Mouse (Mus musculus) liver, adult 2 months (tissue): Measurements from ENCODE around the gene Rap1gds1. TPM values are rescaled to one million over a fixed set of nuclear protein-coding genes. Genes with fewer than 3 reads are reported as not detected.

Source experiments
- DNase-seq: peaks from one replicate; pipeline ENCODE4 v3.0.0-alpha.2; 2011; ENCODE audit warnings: low read depth, low spot score; ENCODE audit errors: extremely low read depth
- H3K27ac ChIP-seq: fragments of 200-500 bp; replicated peaks from 2 replicates; pipeline ENCODE4 v1.5.1; 2012; ENCODE audit warnings: low read depth, mild to moderate bottlenecking, control low read depth, inconsistent platforms, low read length; ENCODE audit not compliant: insufficient read depth
- H3K27me3 ChIP-seq: fragments of 200-500 bp; 2 replicates; pipeline ENCODE4 v1.6.1; 2012; ENCODE audit warnings: mild to moderate bottlenecking, moderate library complexity, low read length, inconsistent platforms; ENCODE audit not compliant: control insufficient read depth, insufficient read depth
- H3K36me3 ChIP-seq: fragments of 200-500 bp; 2 replicates; pipeline ENCODE4 v1.6.1; 2012; ENCODE audit warnings: low read length, inconsistent platforms; ENCODE audit not compliant: control insufficient read depth, insufficient read depth
- H3K4me1 ChIP-seq: fragments of 200-500 bp; 2 replicates; pipeline ENCODE4 v1.6.1; 2011; ENCODE audit warnings: low read length; ENCODE audit not compliant: control insufficient read depth, insufficient read depth
- H3K4me3 ChIP-seq: fragments of 200-500 bp; 2 replicates; pipeline ENCODE4 v1.5.1; 2011; ENCODE audit warnings: low read depth, mild to moderate bottlenecking, control low read depth, low read length, moderate library complexity; ENCODE audit not compliant: insufficient read depth
- H3K79me2 ChIP-seq: fragments of 200-500 bp; 2 replicates; pipeline ENCODE4 v1.6.1; 2012; ENCODE audit warnings: inconsistent platforms, mild to moderate bottlenecking, low read length, moderate library complexity; ENCODE audit not compliant: control insufficient read depth, insufficient read depth
- H3K9ac ChIP-seq: fragments of 200-500 bp; 2 replicates; pipeline ENCODE4 v1.6.1; 2012; ENCODE audit warnings: low read depth, mild to moderate bottlenecking, control low read depth, inconsistent platforms, low read length
- CTCF ChIP-seq: fragments of 200-500 bp; IDR thresholded peaks from 2 replicates; pipeline ENCODE4 v1.5.1; 2011; ENCODE audit warnings: low read depth, low read length, control low read depth
- POLR2A ChIP-seq: fragments of 200-500 bp; IDR thresholded peaks from 2 replicates; pipeline ENCODE4 v1.6.1; 2011; ENCODE audit warnings: low read length, control low read depth; ENCODE audit not compliant: insufficient read depth; ENCODE audit errors: extremely low read depth
- WGBS: fragments of 180-500 bp; shearing (Covaris S2); methylation state at CpG from one replicate; pipeline ENCODE4 v1.1.7; 2018; 5-methylcytosine and 5-hydroxymethylcytosine counted together
- polyA plus RNA-seq: library from polyadenylated mRNA; depleted of rRNA; stranded (reverse); fragments of >200 nt; gene quantifications from 2 replicates; pipeline ENCODE4 v1.2.3, GENCODE M21; 2012
- total RNA-seq: library from RNA; depleted of rRNA; stranded (reverse); fragments of >200 nt; gene quantifications from 2 replicates; pipeline ENCODE4 v1.2.3, GENCODE M21; 2014

Gene Rap1gds1
- total and polyA plus RNA-seq, 2 experiments, result 6.7 to 13.9 TPM

GRCm38 (mm10) chr3:138900571-138901141 lies 174.3 kb downstream of the Rap1gds1 start:
- no peak overlapping the region for H3K4me3 ChIP-seq
- H3K27ac ChIP-seq, result no peak overlapping the region
- no peaks in the 10 kb centered on the region for H3K79me2 ChIP-seq
- H3K4me1 ChIP-seq, result no peaks in the 10 kb centered on the region
- 95% methylated on average over 9 of the region's 9 CpGs for WGBS
- TF ChIP-seq POLR2A (no peak), CTCF (no peak)
- no peak overlapping the region for H3K9ac ChIP-seq
- DNase-seq, result no peak
- no peaks in the 10 kb centered on the region for H3K27me3 ChIP-seq
- H3K36me3 ChIP-seq, result no peaks in the 10 kb centered on the region

- Histone ChIP-seq H3K4me3 (no peak overlapping the region), H3K36me3 (no peaks in the 10 kb centered on the region), H3K4me1 (no peaks in the 10 kb centered on the region), H3K27ac (no peak overlapping the region), H3K79me2 (no peaks in the 10 kb centered on the region), H3K9ac (no peak overlapping the region), H3K27me3 (no peaks in the 10 kb centered on the region)
- no peak for DNase-seq
- 92% methylated on average over 8 of the region's 8 CpGs for WGBS
- TF ChIP-seq POLR2A (no peak), CTCF (no peak)
These were observed 176.9 kb downstream of the Rap1gds1 start for GRCm38 (mm10) chr3:138898055-138898454.

GRCm38 (mm10) chr3:138897500-138897899 lies 177.5 kb downstream of the Rap1gds1 start:
- no peaks in the 10 kb centered on the region for H3K36me3 ChIP-seq

GRCm38 (mm10) chr3:138893520-138893919 lies 181.5 kb downstream of the Rap1gds1 start:
- no peak overlapping the region for H3K27ac ChIP-seq
- DNase-seq, result no peak
- 65% methylated on average over 5 of the region's 5 CpGs for WGBS

More at GRCm38 (mm10) chr3:138897500-138897899, 177.5 kb downstream of the Rap1gds1 start:
- no peak overlapping the region for H3K27ac ChIP-seq
- no peak for TF ChIP-seq POLR2A
- TF ChIP-seq CTCF, result no peak
- H3K4me3 ChIP-seq, result no peak overlapping the region
- H3K27me3 ChIP-seq, result no peaks in the 10 kb centered on the region
- 85% methylated on average over 11 of the region's 11 CpGs for WGBS
- H3K79me2 ChIP-seq, result no peaks in the 10 kb centered on the region
- H3K4me1 ChIP-seq, result no peaks in the 10 kb centered on the region
- H3K9ac ChIP-seq, result no peak overlapping the region
- no peak for DNase-seq

GRCm38 (mm10) chr3:138889769-138890295 lies 185.2 kb downstream of the Rap1gds1 start:
- H3K79me2 ChIP-seq, result no peaks in the 10 kb centered on the region
- DNase-seq, result no peak
- no peak overlapping the region for H3K27ac ChIP-seq
- no peaks in the 10 kb centered on the region for H3K36me3 ChIP-seq
- TF ChIP-seq POLR2A (no peak), CTCF (no peak)
- no peaks in the 10 kb centered on the region for H3K4me1 ChIP-seq
- H3K9ac ChIP-seq, result no peak overlapping the region
- no peak overlapping the region for H3K4me3 ChIP-seq
- no peaks in the 10 kb centered on the region for H3K27me3 ChIP-seq
- WGBS, result 89% methylated on average over 10 of the region's 10 CpGs

More at GRCm38 (mm10) chr3:138893520-138893919, 181.5 kb downstream of the Rap1gds1 start:
- no peak for TF ChIP-seq POLR2A
- no peak for TF ChIP-seq CTCF
- H3K9ac ChIP-seq, result no peak overlapping the region
- H3K79me2 ChIP-seq, result no peaks in the 10 kb centered on the region
- H3K36me3 ChIP-seq, result no peaks in the 10 kb centered on the region
- no peak overlapping the region for H3K4me3 ChIP-seq
- H3K27me3 ChIP-seq, result no peaks in the 10 kb centered on the region
- no peaks in the 10 kb centered on the region for H3K4me1 ChIP-seq

GRCm38 (mm10) chr3:138889214-138889613 lies 185.8 kb downstream of the Rap1gds1 start:
- no peak overlapping the region for H3K9ac ChIP-seq
- TF ChIP-seq CTCF (no peak), POLR2A (no peak)
- no peaks in the 10 kb centered on the region for H3K36me3 ChIP-seq
- peak; percentile 74 for DNase-seq
- no peaks in the 10 kb centered on the region for H3K27me3 ChIP-seq
- H3K27ac ChIP-seq, result no peak overlapping the region
- no peaks in the 10 kb centered on the region for H3K4me1 ChIP-seq
- H3K79me2 ChIP-seq, result no peaks in the 10 kb centered on the region
- no peak overlapping the region for H3K4me3 ChIP-seq
- WGBS, result 16% methylated on average over 4 of the region's 4 CpGs
